Mouse (Mus musculus): ENCODE measurements around the gene Myl6b. TPM values are rescaled to one million over a fixed set of nuclear protein-coding genes. Genes with fewer than 3 reads are reported as not detected.
"Not testable (repeated sequence)": the region's sequence is repeated elsewhere in the genome, so short reads cannot be mapped to it uniquely, and the experiment has no call there.

Myl6b gene
- polyA plus RNA-seq, 1 experiment from 2014 or later, result 3.9 TPM

GRCm38 (mm10) chr10:128510301-128510700, 11.8 kb upstream of the Myl6b start:
- Histone ChIP-seq H3K27me3 (replicated peaks; ENCODE audit: control insufficient read depth, insufficient read depth, low read length) (no peaks in the 10 kb centered on the region), H3K4me3 (ENCODE audit: low read depth, low read length) (no peak overlapping the region), H3K27ac (ENCODE audit: low read depth, low read length) (no peak overlapping the region), H3K9me3 (ENCODE audit: control insufficient read depth, low read length) (no peaks in the 10 kb centered on the region), H3K4me1 (replicated peaks; ENCODE audit: control insufficient read depth, insufficient read depth, low read length) (0 out of 2 replicates have a peak, but pooled peaks cover 3% of the 10 kb centered on the region), H3K9ac (ENCODE audit: low read depth, low read length) (no peak overlapping the region), H3K4me2 (no peak overlapping the region), H3K36me3 (ENCODE audit: control insufficient read depth, insufficient read depth, low read length) (peaks cover 9% of the 10 kb centered on the region)
- no peak for ATAC-seq (replicated peaks; ENCODE audit: low FRiP score)
- DNase-seq (ENCODE audit: low spot score), result no peak
- 85% methylated on average over 11 of the region's 11 CpGs for WGBS

GRCm38 (mm10) chr10:128509831-128510230, 11.3 kb upstream of the Myl6b start:
- WGBS, result 72% methylated on average over 4 of the region's 4 CpGs
- ATAC-seq (replicated peaks; ENCODE audit: low FRiP score), result no peak
- H3K36me3 ChIP-seq (ENCODE audit: control insufficient read depth, insufficient read depth, low read length), result peaks cover 9% of the 10 kb centered on the region

GRCm38 (mm10) chr10:128509203-128509602, 10.7 kb upstream of the Myl6b start:
- Histone ChIP-seq H3K9me3 (ENCODE audit: control insufficient read depth, low read length) (no peaks in the 10 kb centered on the region), H3K4me3 (ENCODE audit: low read depth, low read length) (no peak overlapping the region), H3K27me3 (replicated peaks; ENCODE audit: control insufficient read depth, insufficient read depth, low read length) (no peaks in the 10 kb centered on the region), H3K36me3 (ENCODE audit: control insufficient read depth, insufficient read depth, low read length) (peaks cover 9% of the 10 kb centered on the region), H3K4me1 (replicated peaks; ENCODE audit: control insufficient read depth, insufficient read depth, low read length) (peaks cover 12% of the 10 kb centered on the region), H3K27ac (ENCODE audit: low read depth, low read length) (no peak overlapping the region), H3K4me2 (no peak overlapping the region), H3K9ac (ENCODE audit: low read depth, low read length) (no peak overlapping the region)
- WGBS, result 88% methylated on average over 9 of the region's 9 CpGs
- ATAC-seq (replicated peaks; ENCODE audit: low FRiP score) (no peak), DNase-seq (ENCODE audit: low spot score) (no peak)

More at GRCm38 (mm10) chr10:128509831-128510230, 11.3 kb upstream of the Myl6b start:
- no peak overlapping the region for H3K4me3 ChIP-seq (ENCODE audit: low read depth, low read length)
- no peaks in the 10 kb centered on the region for H3K9me3 ChIP-seq (ENCODE audit: control insufficient read depth, low read length)
- no peaks in the 10 kb centered on the region for H3K27me3 ChIP-seq (replicated peaks; ENCODE audit: control insufficient read depth, insufficient read depth, low read length)
- no peak overlapping the region for H3K4me2 ChIP-seq
- H3K27ac ChIP-seq (ENCODE audit: low read depth, low read length), result no peak overlapping the region
- DNase-seq (ENCODE audit: low spot score), result no peak
- no peak overlapping the region for H3K9ac ChIP-seq (ENCODE audit: low read depth, low read length)
- H3K4me1 ChIP-seq (replicated peaks; ENCODE audit: control insufficient read depth, insufficient read depth, low read length), result peaks cover 5% of the 10 kb centered on the region

DNA sequence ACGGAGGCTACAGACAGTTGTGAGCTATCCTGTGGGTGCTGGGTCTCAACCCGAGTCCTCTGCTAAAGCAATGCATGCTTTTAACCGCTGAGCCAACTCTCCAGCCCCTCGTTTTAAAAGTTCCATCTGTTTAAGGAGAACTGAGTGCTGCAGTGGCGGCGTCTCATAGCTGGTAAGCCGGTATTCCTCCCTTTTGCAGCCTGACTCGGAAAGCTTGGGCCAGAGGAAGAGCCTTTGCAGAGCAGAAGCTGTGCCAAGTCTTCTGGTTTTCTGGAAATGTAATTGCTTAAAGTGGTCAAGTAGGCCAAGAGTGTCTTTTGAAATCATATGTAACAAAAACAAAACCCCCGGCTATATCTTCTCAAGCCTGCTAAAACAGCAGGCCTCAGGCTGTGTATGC, 9.8 kb upstream of the Myl6b start:
- Histone ChIP-seq H3K4me1 (replicated peaks; ENCODE audit: control insufficient read depth, insufficient read depth, low read length) (peaks cover 13% of the 10 kb centered on the region), H3K36me3 (ENCODE audit: control insufficient read depth, insufficient read depth, low read length) (peaks cover 9% of the 10 kb centered on the region), H3K4me3 (ENCODE audit: low read depth, low read length) (no peak overlapping the region), H3K9me3 (ENCODE audit: control insufficient read depth, low read length) (no peaks in the 10 kb centered on the region), H3K4me2 (no peak overlapping the region), H3K27ac (ENCODE audit: low read depth, low read length) (no peak overlapping the region), H3K9ac (ENCODE audit: low read depth, low read length) (no peak overlapping the region), H3K27me3 (replicated peaks; ENCODE audit: control insufficient read depth, insufficient read depth, low read length) (no peaks in the 10 kb centered on the region)
- ATAC-seq (replicated peaks; ENCODE audit: low FRiP score), result no peak
- no peak for DNase-seq (ENCODE audit: low spot score)
- 86% methylated on average over 9 of the region's 9 CpGs for WGBS

DNA sequence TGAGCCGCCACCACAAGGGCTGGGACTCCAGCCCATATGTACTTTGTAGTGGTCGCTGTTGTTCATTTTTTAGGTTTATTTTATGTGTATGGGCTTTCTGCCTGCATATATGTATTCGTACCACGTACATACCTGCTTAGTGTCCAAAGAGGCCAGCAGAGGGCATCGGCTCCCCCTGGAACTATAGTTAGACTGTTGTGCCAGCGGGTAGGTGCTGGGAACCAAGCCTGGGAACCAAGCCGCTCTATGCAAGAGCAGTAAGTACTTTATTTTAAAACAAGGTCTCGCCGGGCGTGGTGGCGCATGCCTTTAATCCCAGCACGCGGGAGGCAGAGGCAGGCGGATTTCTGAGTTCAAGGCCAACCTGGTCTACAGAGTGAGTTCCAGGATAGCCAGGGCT, 7.5 kb upstream of the Myl6b start:
- Histone ChIP-seq H3K9ac (ENCODE audit: low read depth, low read length) (no peak overlapping the region), H3K4me1 (replicated peaks; ENCODE audit: control insufficient read depth, insufficient read depth, low read length) (peaks cover 9% of the 10 kb centered on the region), H3K36me3 (ENCODE audit: control insufficient read depth, insufficient read depth, low read length) (peaks cover 9% of the 10 kb centered on the region), H3K27me3 (replicated peaks; ENCODE audit: control insufficient read depth, insufficient read depth, low read length) (no peaks in the 10 kb centered on the region), H3K4me3 (ENCODE audit: low read depth, low read length) (no peak overlapping the region), H3K9me3 (ENCODE audit: control insufficient read depth, low read length) (no peaks in the 10 kb centered on the region), H3K4me2 (no peak overlapping the region), H3K27ac (ENCODE audit: low read depth, low read length) (no peak overlapping the region)
- no peak for DNase-seq (ENCODE audit: low spot score)
- ATAC-seq (replicated peaks; ENCODE audit: low FRiP score), result no peak
- WGBS, result 94% methylated on average over 14 of the region's 14 CpGs

DNA sequence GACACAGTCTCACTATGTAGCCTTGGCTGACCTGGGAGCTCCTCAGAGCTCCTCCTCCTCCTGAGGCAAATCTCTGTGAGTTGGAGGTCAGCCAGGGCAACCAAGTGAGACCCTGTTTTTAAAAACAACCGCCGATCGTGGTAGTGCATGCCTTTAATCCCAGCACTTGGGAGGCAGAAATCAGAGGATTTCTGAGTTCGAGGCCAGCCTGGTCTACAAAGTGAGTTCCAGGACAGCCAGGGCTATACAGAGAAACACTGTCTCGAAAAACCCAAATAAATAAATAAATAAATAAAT, 6.8 kb upstream of the Myl6b start:
- ATAC-seq (replicated peaks; ENCODE audit: low FRiP score); H3K9me3 ChIP-seq (ENCODE audit: control insufficient read depth, low read length); H3K36me3 ChIP-seq (ENCODE audit: control insufficient read depth, insufficient read depth, low read length); H3K27me3 ChIP-seq (replicated peaks; ENCODE audit: control insufficient read depth, insufficient read depth, low read length); H3K4me2 ChIP-seq; H3K4me1 ChIP-seq (replicated peaks; ENCODE audit: control insufficient read depth, insufficient read depth, low read length); DNase-seq (ENCODE audit: low spot score); H3K9ac ChIP-seq (ENCODE audit: low read depth, low read length); H3K4me3 ChIP-seq (ENCODE audit: low read depth, low read length): not testable (repeated sequence)
- 81% methylated on average over 5 of the region's 5 CpGs for WGBS
- H3K27ac ChIP-seq (ENCODE audit: low read depth, low read length), result 0 out of 2 replicates have a peak overlapping the region, but pooled peaks have one; percentile 70

GRCm38 (mm10) chr10:128504641-128505370, 6.3 kb upstream of the Myl6b start:
- 40% methylated on average over 9 of the region's 9 CpGs for WGBS
- Histone ChIP-seq H3K4me2 (peak overlapping the region; percentile 33), H3K4me1 (replicated peaks; ENCODE audit: control insufficient read depth, insufficient read depth, low read length) (peaks cover 11% of the 10 kb centered on the region), H3K27me3 (replicated peaks; ENCODE audit: control insufficient read depth, insufficient read depth, low read length) (no peaks in the 10 kb centered on the region), H3K9me3 (ENCODE audit: control insufficient read depth, low read length) (no peaks in the 10 kb centered on the region), H3K4me3 (ENCODE audit: low read depth, low read length) (no peak overlapping the region), H3K27ac (ENCODE audit: low read depth, low read length) (peak overlapping the region; percentile 70), H3K9ac (ENCODE audit: low read depth, low read length) (peak overlapping the region; percentile 46), H3K36me3 (ENCODE audit: control insufficient read depth, insufficient read depth, low read length) (peaks cover 6% of the 10 kb centered on the region)
- no peak for DNase-seq (ENCODE audit: low spot score)
- peak; percentile 27; the same call in 1 of the 2 replicates for ATAC-seq (replicated peaks; ENCODE audit: low FRiP score)

GRCm38 (mm10) chr10:128504012-128504411, 5.5 kb upstream of the Myl6b start:
- WGBS, result 76% methylated on average over 3 of the region's 3 CpGs
- no peak overlapping the region for H3K4me2 ChIP-seq
- ATAC-seq (replicated peaks; ENCODE audit: low FRiP score), result no peak
- H3K36me3 ChIP-seq (ENCODE audit: control insufficient read depth, insufficient read depth, low read length), result peaks cover 3% of the 10 kb centered on the region; the same call in 1 of the 2 replicates
- peaks cover 11% of the 10 kb centered on the region for H3K4me1 ChIP-seq (replicated peaks; ENCODE audit: control insufficient read depth, insufficient read depth, low read length)
- DNase-seq (ENCODE audit: low spot score), result no peak
- H3K27ac ChIP-seq (ENCODE audit: low read depth, low read length), result no peak overlapping the region
- H3K9ac ChIP-seq (ENCODE audit: low read depth, low read length), result peak overlapping the region; percentile 46; the same call in 1 of the 2 replicates
- H3K27me3 ChIP-seq (replicated peaks; ENCODE audit: control insufficient read depth, insufficient read depth, low read length), result no peaks in the 10 kb centered on the region
- H3K9me3 ChIP-seq (ENCODE audit: control insufficient read depth, low read length), result no peaks in the 10 kb centered on the region
- H3K4me3 ChIP-seq (ENCODE audit: low read depth, low read length), result no peak overlapping the region

- Histone ChIP-seq H3K4me3 (ENCODE audit: low read depth, low read length) (no peak overlapping the region), H3K9me3 (ENCODE audit: control insufficient read depth, low read length) (no peaks in the 10 kb centered on the region), H3K27ac (ENCODE audit: low read depth, low read length) (no peak overlapping the region), H3K4me2 (no peak overlapping the region), H3K9ac (ENCODE audit: low read depth, low read length) (no peak overlapping the region), H3K36me3 (ENCODE audit: control insufficient read depth, insufficient read depth, low read length) (peaks cover 3% of the 10 kb centered on the region; the same call in 1 of the 2 replicates), H3K4me1 (replicated peaks; ENCODE audit: control insufficient read depth, insufficient read depth, low read length) (peaks cover 11% of the 10 kb centered on the region), H3K27me3 (replicated peaks; ENCODE audit: control insufficient read depth, insufficient read depth, low read length) (no peaks in the 10 kb centered on the region)
- 82% methylated on average over 8 of the region's 8 CpGs for WGBS
- ATAC-seq (replicated peaks; ENCODE audit: low FRiP score) (no peak), DNase-seq (ENCODE audit: low spot score) (no peak)
Observed at GRCm38 (mm10) chr10:128503532-128503931, 5.0 kb upstream of the Myl6b start.

Data from liver, embryonic 11.5 days (tissue).